Mouse (Mus musculus): Measurements from ENCODE around the gene Deup1. TPM values are rescaled to one million over a fixed set of nuclear protein-coding genes. Genes with fewer than 3 reads are reported as not detected.

Gene Deup1
- total and polyA plus RNA-seq, 3 experiments, result 0.16 TPM; not detected in 2

- Histone ChIP-seq H3K9ac (ENCODE audit: low read depth, low read length) (no peak overlapping the region), H3K27ac (no peak overlapping the region), H3K27me3 (ENCODE audit: control insufficient read depth, insufficient read depth, low read length) (no peaks in the 10 kb centered on the region), H3K4me1 (ENCODE audit: control insufficient read depth, insufficient read depth, low read length) (no peaks in the 10 kb centered on the region), H3K79me2 (replicated peaks; ENCODE audit: control insufficient read depth, insufficient read depth, low read length) (no peaks in the 10 kb centered on the region), H3K36me3 (ENCODE audit: control insufficient read depth, insufficient read depth, low read length) (no peaks in the 10 kb centered on the region), H3K4me3 (no peak overlapping the region)
- DNase-seq, result no peak
- 74% methylated on average over 10 of the region's 10 CpGs for WGBS
- no peak for TF ChIP-seq CTCF (IDR thresholded peaks at IDR 0.05)
- TF ChIP-seq POLR2A (IDR thresholded peaks at IDR 0.05; ENCODE audit: insufficient read depth, low read depth, low read length), result no peak
- no peak for TF ChIP-seq EP300 (IDR thresholded peaks at IDR 0.05; ENCODE audit: insufficient read depth, low read depth, low read length)
- intact Hi-C loops (cut with DNase I), result no loop called here
Observed at GRCm38 (mm10) chr9:15619020-15619590, 8.6 kb downstream of the Deup1 start.

- H3K27ac ChIP-seq, result no peak overlapping the region
- TF ChIP-seq POLR2A (IDR thresholded peaks at IDR 0.05; ENCODE audit: insufficient read depth, low read depth, low read length), result no peak
- no peak for TF ChIP-seq CTCF (IDR thresholded peaks at IDR 0.05)
- TF ChIP-seq EP300 (IDR thresholded peaks at IDR 0.05; ENCODE audit: insufficient read depth, low read depth, low read length), result no peak
- H3K36me3 ChIP-seq (ENCODE audit: control insufficient read depth, insufficient read depth, low read length), result no peaks in the 10 kb centered on the region
- no peaks in the 10 kb centered on the region for H3K79me2 ChIP-seq (replicated peaks; ENCODE audit: control insufficient read depth, insufficient read depth, low read length)
- WGBS, result 42% methylated on average over 7 of the region's 7 CpGs
- H3K4me1 ChIP-seq (ENCODE audit: control insufficient read depth, insufficient read depth, low read length), result no peaks in the 10 kb centered on the region
- DNase-seq, result no peak
- H3K27me3 ChIP-seq (ENCODE audit: control insufficient read depth, insufficient read depth, low read length), result no peaks in the 10 kb centered on the region
- no peak overlapping the region for H3K9ac ChIP-seq (ENCODE audit: low read depth, low read length)
- H3K4me3 ChIP-seq, result no peak overlapping the region
- intact Hi-C loops (cut with DNase I), result no loop called here
Observed at GRCm38 (mm10) chr9:15617061-15617460, 10.7 kb downstream of the Deup1 start.

GRCm38 (mm10) chr9:15616471-15616870 is 11.3 kb downstream of the Deup1 start:
- Histone ChIP-seq H3K9ac (ENCODE audit: low read depth, low read length) (no peak overlapping the region), H3K4me3 (no peak overlapping the region), H3K4me1 (ENCODE audit: control insufficient read depth, insufficient read depth, low read length) (no peaks in the 10 kb centered on the region), H3K27ac (no peak overlapping the region), H3K79me2 (replicated peaks; ENCODE audit: control insufficient read depth, insufficient read depth, low read length) (no peaks in the 10 kb centered on the region), H3K36me3 (ENCODE audit: control insufficient read depth, insufficient read depth, low read length) (no peaks in the 10 kb centered on the region), H3K27me3 (ENCODE audit: control insufficient read depth, insufficient read depth, low read length) (no peaks in the 10 kb centered on the region)
- intact Hi-C loops (cut with DNase I), result no loop called here
- no peak for DNase-seq
- whole genome bisulfite sequencing, result 45% methylated on average over 6 of the region's 6 CpGs
- TF ChIP-seq EP300 (IDR thresholded peaks at IDR 0.05; ENCODE audit: insufficient read depth, low read depth, low read length) (no peak), CTCF (IDR thresholded peaks at IDR 0.05) (no peak), POLR2A (IDR thresholded peaks at IDR 0.05; ENCODE audit: insufficient read depth, low read depth, low read length) (no peak)

GRCm38 (mm10) chr9:15609280-15609930 is 18.3 kb downstream of the Deup1 start:
- no peak for DNase-seq
- no peaks in the 10 kb centered on the region for H3K79me2 ChIP-seq (replicated peaks; ENCODE audit: control insufficient read depth, insufficient read depth, low read length)
- H3K27ac ChIP-seq, result no peak overlapping the region
- no peak overlapping the region for H3K4me3 ChIP-seq
- WGBS, result 87% methylated on average over 5 of the region's 5 CpGs
- no peaks in the 10 kb centered on the region for H3K36me3 ChIP-seq (ENCODE audit: control insufficient read depth, insufficient read depth, low read length)
- intact Hi-C loops (cut with DNase I), result no loop called here
- H3K9ac ChIP-seq (ENCODE audit: low read depth, low read length), result no peak overlapping the region
- TF ChIP-seq CTCF (IDR thresholded peaks at IDR 0.05), result peak; percentile 54
- no peak for TF ChIP-seq POLR2A (IDR thresholded peaks at IDR 0.05; ENCODE audit: insufficient read depth, low read depth, low read length)
- no peaks in the 10 kb centered on the region for H3K4me1 ChIP-seq (ENCODE audit: control insufficient read depth, insufficient read depth, low read length)
- H3K27me3 ChIP-seq (ENCODE audit: control insufficient read depth, insufficient read depth, low read length), result no peaks in the 10 kb centered on the region

- Histone ChIP-seq H3K4me3 (no peak overlapping the region), H3K27ac (no peak overlapping the region), H3K27me3 (ENCODE audit: control insufficient read depth, insufficient read depth, low read length) (no peaks in the 10 kb centered on the region), H3K9ac (ENCODE audit: low read depth, low read length) (no peak overlapping the region), H3K4me1 (ENCODE audit: control insufficient read depth, insufficient read depth, low read length) (no peaks in the 10 kb centered on the region), H3K36me3 (ENCODE audit: control insufficient read depth, insufficient read depth, low read length) (no peaks in the 10 kb centered on the region), H3K79me2 (replicated peaks; ENCODE audit: control insufficient read depth, insufficient read depth, low read length) (no peaks in the 10 kb centered on the region)
- WGBS, result 89% methylated on average over 2 of the region's 2 CpGs
- TF ChIP-seq EP300 (IDR thresholded peaks at IDR 0.05; ENCODE audit: insufficient read depth, low read depth, low read length) (no peak), CTCF (IDR thresholded peaks at IDR 0.05) (no peak), POLR2A (IDR thresholded peaks at IDR 0.05; ENCODE audit: insufficient read depth, low read depth, low read length) (no peak)
- DNase-seq, result no peak
- intact Hi-C loops (cut with DNase I), result no loop called here
Observed at GRCm38 (mm10) chr9:15607601-15608000, 20.1 kb downstream of the Deup1 start.

GRCm38 (mm10) chr9:15603156-15603555 is 24.6 kb downstream of the Deup1 start:
- H3K36me3 ChIP-seq (ENCODE audit: control insufficient read depth, insufficient read depth, low read length), result no peaks in the 10 kb centered on the region
- H3K27ac ChIP-seq, result no peak overlapping the region
- intact Hi-C loops (cut with DNase I), result loop anchor here (2.0 kb wide), 1 partner anchor 116 kb away; no protein-coding TSS in a partner anchor
- no peak overlapping the region for H3K4me3 ChIP-seq
- 90% methylated on average over 8 of the region's 8 CpGs for WGBS
- no peak for TF ChIP-seq EP300 (IDR thresholded peaks at IDR 0.05; ENCODE audit: insufficient read depth, low read depth, low read length)
- TF ChIP-seq CTCF (IDR thresholded peaks at IDR 0.05), result no peak
- TF ChIP-seq POLR2A (IDR thresholded peaks at IDR 0.05; ENCODE audit: insufficient read depth, low read depth, low read length), result no peak
- H3K79me2 ChIP-seq (replicated peaks; ENCODE audit: control insufficient read depth, insufficient read depth, low read length), result no peaks in the 10 kb centered on the region
- DNase-seq, result no peak
- H3K4me1 ChIP-seq (ENCODE audit: control insufficient read depth, insufficient read depth, low read length), result peaks cover 1% of the 10 kb centered on the region
- H3K9ac ChIP-seq (ENCODE audit: low read depth, low read length), result no peak overlapping the region
- no peaks in the 10 kb centered on the region for H3K27me3 ChIP-seq (ENCODE audit: control insufficient read depth, insufficient read depth, low read length)

All from heart, adult 2 months (tissue).